Mouse (Mus musculus) liver, embryonic 14.5 days (tissue): Measurements from ENCODE around the gene Magi1.

Source experiments
- CTCF ChIP-seq: IDR thresholded peaks from 2 replicates; pipeline ENCODE4 v1.5.1; 2016; ENCODE audit warnings: antibody characterized with exemption, low read depth, control low read depth
- EP300 ChIP-seq: IDR thresholded peaks from 2 replicates; pipeline ENCODE4 v1.6.1; 2016; ENCODE audit warnings: antibody characterized with exemption, low read depth

DNA sequence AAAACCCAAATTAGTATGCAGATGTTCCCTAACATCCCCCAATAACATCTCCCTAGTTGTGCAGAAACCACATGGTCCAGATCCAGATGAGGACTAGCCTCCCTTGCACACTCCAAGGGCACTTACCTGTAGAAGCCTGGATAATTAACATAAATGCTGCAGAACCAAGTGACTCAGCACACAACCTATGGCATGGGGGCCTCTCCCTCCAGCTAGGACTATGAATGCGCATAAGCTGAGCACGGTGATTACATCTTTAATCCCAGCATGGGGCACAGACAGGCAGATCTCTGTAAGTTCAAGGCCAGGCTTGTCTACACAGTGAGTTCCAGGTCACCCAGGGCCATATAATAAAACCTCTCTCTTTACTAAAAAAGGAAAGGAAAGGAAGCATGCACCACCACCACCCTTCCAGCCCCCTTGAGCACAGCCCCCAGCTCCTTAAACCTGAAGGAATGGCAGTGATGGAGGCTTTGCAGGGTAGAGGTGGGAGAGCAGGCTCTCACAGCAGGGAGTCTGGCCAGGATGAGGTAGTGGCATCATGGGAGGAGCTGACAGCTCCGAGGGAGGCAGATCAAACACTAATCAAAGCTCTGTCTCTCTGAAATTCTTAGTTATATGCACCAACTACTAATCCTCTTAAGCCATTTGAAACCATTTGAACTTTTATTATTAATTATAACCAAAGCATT, 18.3 kb downstream of the Magi1 start:
- TF ChIP-seq CTCF (no peak), EP300 (no peak)
